Mouse (Mus musculus): Measurements from ENCODE around the gene Dennd6b. TPM values are rescaled to one million over a fixed set of nuclear protein-coding genes. Genes with fewer than 3 reads are reported as not detected.

The Dennd6b gene
- total RNA-seq, 2 experiments from 2014 or later, result 8.4 to 8.7 TPM

GRCm38 (mm10) chr15:89140659-89141252 is 55.5 kb downstream of the Dennd6b start, which contains the start of gene Mapk12:
TSS of gene Mapk12 (minus strand) at chr15:89140703.
- intact Hi-C loops (cut with DNase I), result no loop called here
- peak; percentile 77 for DNase-seq (ENCODE audit: low spot score)

DNA sequence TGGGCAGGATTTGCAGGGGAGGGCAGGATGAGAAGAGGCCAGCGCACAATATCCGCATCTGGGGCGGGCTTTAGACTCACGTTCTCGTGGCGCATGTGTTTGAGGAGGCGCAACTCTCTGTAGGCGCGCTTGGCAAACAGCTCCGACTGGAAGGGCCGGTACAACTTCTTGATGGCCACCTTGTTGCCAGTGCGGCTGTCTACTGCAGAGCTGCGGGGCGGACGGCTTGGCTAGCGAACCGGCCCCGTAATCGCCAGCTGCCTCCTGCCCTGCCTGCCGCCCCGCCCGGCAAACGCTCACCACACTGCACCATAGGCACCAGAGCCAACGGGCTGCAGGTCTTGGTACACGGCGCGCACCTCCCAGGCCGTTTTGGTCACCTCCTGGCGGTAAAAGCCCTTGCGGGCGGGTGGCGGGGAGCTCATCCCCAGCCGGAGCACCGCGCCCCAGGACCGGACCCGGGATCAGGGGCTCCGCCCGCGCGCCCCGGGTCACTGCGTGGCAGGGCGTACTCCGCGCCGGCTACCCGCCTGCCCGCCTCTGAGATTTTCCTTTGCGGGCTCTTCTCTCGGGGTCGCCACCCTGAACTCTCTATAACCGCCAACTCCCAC is 56.1 kb downstream of the Dennd6b start:
- intact Hi-C loops (cut with DNase I), result no loop called here
- peak; percentile 62 for DNase-seq (ENCODE audit: low spot score)

DNA sequence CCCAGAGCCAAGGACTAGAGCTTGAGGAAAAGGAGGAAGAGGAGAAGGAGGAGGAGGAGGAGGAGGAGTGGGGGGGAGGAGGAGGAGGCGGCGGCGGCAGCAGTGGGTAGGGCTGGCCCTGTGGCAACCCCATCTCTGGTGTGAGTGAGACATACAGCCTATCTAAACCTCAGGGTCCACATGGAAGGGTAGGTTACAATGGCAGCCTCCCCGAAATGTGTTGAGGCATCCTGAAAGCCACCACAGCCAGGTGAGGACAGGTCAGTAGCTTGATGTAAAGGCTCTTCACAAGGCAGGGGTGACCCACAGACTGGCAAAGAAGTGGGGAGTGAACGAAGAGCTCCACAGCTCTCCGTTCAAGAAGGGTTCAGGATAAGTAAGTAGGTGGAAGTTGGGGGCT is 57.8 kb downstream of the Dennd6b start:
- intact Hi-C loops (cut with DNase I), result no loop called here
- DNase-seq (ENCODE audit: low spot score), result no peak

DNA sequence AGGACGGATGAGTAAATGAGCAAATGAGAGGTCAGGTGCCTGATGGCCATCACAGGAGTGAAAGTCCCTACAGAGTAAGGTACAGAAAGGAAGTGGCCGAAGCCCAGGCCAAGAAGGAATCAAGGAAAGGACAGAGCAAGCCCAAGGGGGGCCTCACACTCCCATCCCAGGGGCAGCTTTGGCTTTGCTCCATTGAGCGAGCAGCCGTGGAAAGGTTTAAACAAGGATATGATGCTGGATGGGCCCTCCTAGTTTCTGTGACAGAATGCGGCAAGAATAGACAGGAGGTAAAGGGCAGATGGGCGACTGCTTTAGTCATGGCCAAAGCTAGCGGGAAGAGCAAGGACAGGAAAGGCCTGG is 58.3 kb downstream of the Dennd6b start:
- intact Hi-C loops (cut with DNase I), result no loop called here
- no peak for DNase-seq (ENCODE audit: low spot score)

GRCm38 (mm10) chr15:89137378-89138045 is 58.8 kb downstream of the Dennd6b start:
- intact Hi-C loops (cut with DNase I), result no loop called here
- DNase-seq (ENCODE audit: low spot score), result no peak

DNA sequence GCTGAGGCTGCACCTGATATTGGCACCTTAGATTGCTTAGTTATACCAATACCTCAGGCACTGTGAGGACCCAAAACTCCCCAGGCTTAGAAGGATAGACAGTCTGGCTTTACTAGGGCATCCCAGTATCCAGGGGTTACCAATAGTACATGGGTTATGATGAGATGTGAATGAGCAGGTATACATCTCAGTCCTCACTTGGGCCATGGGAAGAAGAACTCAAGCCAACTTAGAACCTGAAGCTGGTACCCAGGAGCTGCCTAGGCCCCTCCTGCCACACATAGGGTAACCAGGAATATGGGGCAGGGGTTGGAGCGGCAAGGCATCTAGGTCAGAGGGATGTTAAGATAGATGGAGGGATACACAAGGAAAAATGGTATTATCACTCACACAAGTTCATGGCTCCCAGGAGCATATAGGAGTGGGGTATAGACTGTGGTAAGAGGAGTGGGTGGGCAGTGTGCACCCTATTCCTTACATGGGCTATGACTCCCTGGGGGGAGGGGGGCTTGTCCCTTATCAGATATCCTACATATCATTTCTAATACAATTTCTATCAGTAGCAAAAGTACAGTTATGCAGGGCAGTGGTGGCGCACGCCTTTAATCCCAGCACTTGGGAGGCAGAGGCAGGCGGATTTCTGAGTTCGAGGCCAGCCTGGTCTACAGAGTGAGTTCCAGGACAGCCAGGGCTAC is 59.7 kb downstream of the Dennd6b start:
- no peak for DNase-seq (ENCODE audit: low spot score)
- intact Hi-C loops (cut with DNase I), result no loop called here

Small RNA genes within 50 kb of the gene (microRNA-seq; reads per million reads assigned to microRNA genes)
- 0.83 reads per million for gene Mir6958
- not detected for gene Mir7118

Other genes starting within 250 kb of the Dennd6b start
- not detected for gene Ttll8, start 242.1 kb downstream of the Dennd6b start, total RNA-seq (2021)
- gene Mlc1, start 217.5 kb downstream of the Dennd6b start, total RNA-seq (2021), result not detected
- 10 to 100 TPM; 76.7 to 85.6 TPM for gene Mov10l1, start 213.6 kb downstream of the Dennd6b start, total RNA-seq (2021)
- gene Panx2, start 136.8 kb downstream of the Dennd6b start, total RNA-seq (2021), result 1 to 10 TPM; 1.4 to 1.6 TPM
- gene Trabd, start 121.4 kb downstream of the Dennd6b start, total RNA-seq (2021), result 10 to 100 TPM; 44.2 to 45.5 TPM
- gene Selenoo, start 107.4 kb downstream of the Dennd6b start, total RNA-seq (2021), result 10 to 100 TPM; 15.1 to 15.2 TPM
- gene Tubgcp6, start 73.4 kb downstream of the Dennd6b start, total RNA-seq (2021), result 1 to 10 TPM; 8.8 to 9.4 TPM
- gene Hdac10, start 67.8 kb downstream of the Dennd6b start, total RNA-seq (2021), result 1 to 10 TPM; 7.4 to 8.3 TPM
- 10 to 100 TPM; 20.1 to 22.3 TPM for gene Mapk12, start 55.8 kb downstream of the Dennd6b start, total RNA-seq (2021)
- 1 to 10 TPM; 1.4 to 2.1 TPM for gene Mapk11, start 46.9 kb downstream of the Dennd6b start, total RNA-seq (2021)
- 10 to 100 TPM; 81.5 to 86.1 TPM for gene Plxnb2, start 15.7 kb downstream of the Dennd6b start, total RNA-seq (2021)
- gene Ppp6r2, start 15.1 kb upstream of the Dennd6b start, total RNA-seq (2021), result 10 to 100 TPM; 63.4 to 65.0 TPM
- 10 to 100 TPM; 58.3 to 64.4 TPM for gene Sbf1, start 118.8 kb upstream of the Dennd6b start, total RNA-seq (2021)
- gene Adm2, start 126.2 kb upstream of the Dennd6b start, total RNA-seq (2021), result not detected
- gene Miox, start 137.9 kb upstream of the Dennd6b start, total RNA-seq (2021), result not detected
- gene Lmf2, start 159.2 kb upstream of the Dennd6b start, total RNA-seq (2021), result 10 to 100 TPM; 30.6 to 31.8 TPM
- gene Ncaph2, start 159.2 kb upstream of the Dennd6b start, total RNA-seq (2021), result 10 to 100 TPM; 52.0 to 60.4 TPM
- 10 to 100 TPM; 23.0 to 24.2 TPM for gene Sco2, start 177.3 kb upstream of the Dennd6b start, total RNA-seq (2021)
- under 1 TPM; 0.44 to 0.64 TPM for gene Tymp, start 180.5 kb upstream of the Dennd6b start, total RNA-seq (2021)
- 1 to 10 TPM; 1.3 TPM for gene Odf3b, start 182.8 kb upstream of the Dennd6b start, total RNA-seq (2021)
- not detected for gene Klhdc7b, start 188.4 kb upstream of the Dennd6b start, total RNA-seq (2021)
- not detected for gene Syce3, start 214.0 kb upstream of the Dennd6b start, total RNA-seq (2021)
- gene Cpt1b, start 229.4 kb upstream of the Dennd6b start, total RNA-seq (2021), result 100 to 1,000 TPM; 512 to 569 TPM
- 1 to 10 TPM; 1.5 TPM for gene C730034F03Rik, start 233.1 kb upstream of the Dennd6b start, total RNA-seq (2021)
- 10 to 100 TPM; 14.5 to 16.4 TPM for gene Gm44502, start 233.2 kb upstream of the Dennd6b start, total RNA-seq (2021)
- 10 to 100 TPM; 40.6 to 44.9 TPM for gene Chkb, start 233.4 kb upstream of the Dennd6b start, total RNA-seq (2021)

All from heart, postnatal 25 days (tissue).